Mouse (Mus musculus) midbrain, postnatal 0 days (tissue): ENCODE data around the gene Igfn1. TPM values are rescaled to one million over a fixed set of nuclear protein-coding genes. Genes with fewer than 3 reads are reported as not detected.

Source experiments
- ATAC-seq: fragments of 200-750 bp; cut with Nextera tagmentation; 2 replicates; pipeline ENCODE4 v1.8.0; 2017; ENCODE audit warnings: moderate number of reproducible peaks, mild to moderate bottlenecking, moderate TSS enrichment, moderate library complexity; ENCODE audit not compliant: low FRiP score
- DNase-seq: peaks from one replicate; pipeline ENCODE4 v3.0.0-alpha.2; 2015; ENCODE audit warnings: low spot score
- H3K27ac ChIP-seq: fragments of 300-500 bp; sonication (generic); 2 replicates; pipeline ENCODE4 v1.5.1; 2014; ENCODE audit warnings: low read depth, mild to moderate bottlenecking, low read length, mixed read lengths
- H3K27me3 ChIP-seq: fragments of 300-500 bp; sonication (generic); 2 replicates; pipeline ENCODE4 v1.6.1; 2014; ENCODE audit warnings: low read length, control low read depth, mixed read lengths; ENCODE audit not compliant: insufficient read depth
- H3K36me3 ChIP-seq: fragments of 300-500 bp; sonication (generic); 2 replicates; pipeline ENCODE4 v1.6.1; 2014; ENCODE audit warnings: low read length, control low read depth, mixed read lengths; ENCODE audit not compliant: insufficient read depth
- H3K4me1 ChIP-seq: fragments of 300-500 bp; sonication (generic); 2 replicates; pipeline ENCODE4 v1.6.1; 2014; ENCODE audit warnings: mild to moderate bottlenecking, control low read depth, antibody characterized with exemption, low read length, mixed read lengths; ENCODE audit not compliant: insufficient read depth
- H3K4me2 ChIP-seq: fragments of 300-500 bp; sonication (generic); 2 replicates; pipeline ENCODE4 v1.6.1; 2014; ENCODE audit warnings: low read depth, mild to moderate bottlenecking, low read length, mixed read lengths; ENCODE audit not compliant: poor library complexity, severe bottlenecking
- H3K4me3 ChIP-seq: fragments of 300-500 bp; sonication (generic); 2 replicates; pipeline ENCODE4 v1.5.1; 2014; ENCODE audit warnings: low read depth, mild to moderate bottlenecking, low read length, moderate library complexity
- H3K9ac ChIP-seq: fragments of 300-500 bp; sonication (generic); replicated peaks from 2 replicates; pipeline ENCODE4 v1.6.1; 2014; ENCODE audit warnings: mild to moderate bottlenecking, low read length, moderate library complexity, mixed read lengths; ENCODE audit not compliant: poor library complexity, severe bottlenecking
- H3K9me3 ChIP-seq: fragments of 300-500 bp; sonication (generic); 2 replicates; pipeline ENCODE4 v1.6.1; 2016; ENCODE audit warnings: low read length, control low read depth
- CTCF ChIP-seq: IDR thresholded peaks from 2 replicates; pipeline ENCODE4 v1.5.1; 2016; ENCODE audit warnings: antibody characterized with exemption, mild to moderate bottlenecking
- WGBS: fragments of 180-500 bp; shearing (Covaris S2); extraction: QIAGEN DNeasy Blood & Tissue Kit; methylation state at CpG from one replicate; pipeline ENCODE4 v1.1.7; 2014; 5-methylcytosine and 5-hydroxymethylcytosine counted together
- polyA plus RNA-seq: library from polyadenylated mRNA; unstranded; fragments of >200 nt; fragmentation: Nextera tagmentation; extraction: Ambion mirVana; gene quantifications from 2 replicates; pipeline ENCODE4 v1.2.1, GENCODE M21; 2015
- total RNA-seq: library from RNA; depleted of rRNA; stranded (reverse); fragments of >200 nt; gene quantifications from 2 replicates; pipeline ENCODE4 v1.2.3, GENCODE M21; 2014

Gene Igfn1
- total and polyA plus RNA-seq, 2 experiments from 2014 or later = 0.22 TPM; not detected in 1

DNA sequence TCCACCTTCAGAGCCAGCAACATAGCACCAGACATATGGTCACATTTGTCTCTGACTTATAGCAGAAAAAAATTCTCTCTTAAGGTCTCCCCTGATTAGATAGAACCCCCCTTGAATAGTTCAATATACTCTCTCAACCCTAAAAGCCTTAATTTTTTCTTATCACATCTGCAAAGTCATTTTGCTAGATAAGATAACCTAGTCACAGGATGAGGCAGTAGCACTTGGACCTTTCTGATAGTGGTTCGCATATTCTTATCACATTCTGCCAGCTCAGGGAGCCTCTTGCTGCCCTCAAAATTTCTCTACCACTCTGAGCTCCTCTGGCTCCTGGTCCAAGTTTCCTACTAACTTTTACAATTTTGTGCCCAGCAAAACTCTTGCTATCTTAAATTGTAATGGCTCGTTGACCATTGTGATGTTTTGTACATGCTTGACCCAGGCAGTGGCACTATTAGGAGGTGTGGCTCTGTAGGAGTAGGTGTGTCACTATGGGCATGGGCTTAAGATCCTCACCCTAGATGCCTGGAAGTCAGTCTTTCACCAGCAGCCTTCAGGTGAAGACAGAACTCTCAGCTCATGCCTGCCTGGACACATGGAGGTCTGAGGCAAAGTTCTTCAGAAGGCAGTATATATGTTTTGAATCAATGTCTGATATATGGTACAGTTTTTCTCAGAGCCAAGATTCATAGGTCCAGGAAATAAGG, 8.8 kb upstream of the Igfn1 start:
- Histone ChIP-seq H3K9me3 (no peaks in the 10 kb centered on the region), H3K4me1 (peaks cover 8% of the 10 kb centered on the region; the same call in 1 of the 2 replicates), H3K36me3 (no peaks in the 10 kb centered on the region), H3K9ac (no peak overlapping the region), H3K27me3 (no peaks in the 10 kb centered on the region), H3K4me2 (no peak overlapping the region), H3K27ac (no peak overlapping the region), H3K4me3 (no peak overlapping the region)
- DNase-seq (no peak), ATAC-seq (no peak)
- WGBS = 86% methylated on average over 2 of the region's 2 CpGs
- no peak for TF ChIP-seq CTCF

DNA sequence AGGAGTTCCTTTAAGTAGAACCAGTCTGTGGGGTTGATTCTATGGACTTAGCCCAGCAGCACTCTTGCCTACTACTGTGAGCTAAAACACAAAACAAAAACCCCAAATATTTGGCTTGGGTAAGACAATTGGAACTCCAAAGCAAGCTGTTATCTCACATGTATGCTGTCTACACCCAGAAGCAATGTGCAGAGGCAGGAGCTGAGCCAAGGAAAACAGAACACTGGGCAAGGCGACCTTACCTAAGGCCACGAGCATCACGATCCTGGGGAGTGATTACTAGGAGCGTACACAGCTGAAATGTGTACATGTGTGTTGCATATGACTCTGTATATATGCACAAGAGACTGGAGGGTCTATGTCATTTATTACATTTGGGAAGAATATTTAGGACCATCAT, 7.4 kb upstream of the Igfn1 start:
- H3K9ac ChIP-seq = no peak overlapping the region
- DNase-seq = no peak
- no peak for TF ChIP-seq CTCF
- ATAC-seq = no peak
- no peaks in the 10 kb centered on the region for H3K27me3 ChIP-seq
- no peaks in the 10 kb centered on the region for H3K9me3 ChIP-seq
- no peaks in the 10 kb centered on the region for H3K36me3 ChIP-seq
- WGBS = 83% methylated on average over 4 of the region's 4 CpGs
- no peak overlapping the region for H3K27ac ChIP-seq
- no peak overlapping the region for H3K4me2 ChIP-seq
- H3K4me1 ChIP-seq = 0 out of 2 replicates have a peak, but pooled peaks cover 3% of the 10 kb centered on the region
- H3K4me3 ChIP-seq = no peak overlapping the region

DNA sequence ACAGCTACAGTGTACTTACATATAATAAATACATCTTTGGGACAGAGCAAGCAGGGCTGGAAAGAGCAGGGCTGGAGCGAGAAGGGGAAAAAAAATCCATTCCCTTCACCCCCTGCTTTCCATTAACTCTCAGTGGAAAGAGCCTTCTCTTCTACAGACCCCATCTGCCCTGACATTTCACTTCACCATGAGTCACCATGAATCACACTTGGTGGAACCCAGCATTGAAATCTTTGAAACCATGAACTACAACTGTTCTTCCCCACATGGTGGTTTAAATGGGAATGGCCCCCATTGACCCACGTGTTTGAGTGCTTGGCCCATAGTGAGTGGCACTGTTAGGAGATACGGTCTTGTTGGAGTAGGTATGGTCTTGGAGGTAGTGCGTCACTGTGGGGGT, 4.1 kb upstream of the Igfn1 start:
- Histone ChIP-seq H3K36me3 (no peaks in the 10 kb centered on the region), H3K4me3 (no peak overlapping the region), H3K4me1 (no peaks in the 10 kb centered on the region), H3K4me2 (no peak overlapping the region), H3K27me3 (no peaks in the 10 kb centered on the region), H3K27ac (no peak overlapping the region), H3K9me3 (no peaks in the 10 kb centered on the region), H3K9ac (no peak overlapping the region)
- TF ChIP-seq CTCF = no peak
- 88% methylated on average over 4 of the region's 4 CpGs for WGBS
- ATAC-seq (no peak), DNase-seq (no peak)

DNA sequence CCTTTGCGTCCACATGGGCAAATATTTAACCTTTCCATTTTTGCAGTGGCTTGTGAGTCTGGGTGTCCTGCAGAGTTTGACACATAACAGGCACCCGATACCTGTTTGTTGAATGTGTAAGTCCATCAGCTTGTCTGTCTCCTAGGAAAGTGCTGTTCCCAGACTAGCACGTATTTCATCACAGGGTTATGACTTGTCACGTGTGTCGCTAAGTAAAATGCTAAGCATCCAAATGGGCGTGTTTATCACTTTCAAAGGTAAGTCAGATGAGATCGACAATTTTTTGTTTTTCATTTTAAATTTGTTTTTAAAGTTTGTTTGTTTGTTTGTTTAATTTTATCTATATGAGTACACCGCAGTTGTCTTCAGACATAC, 2.0 kb upstream of the Igfn1 start:
- Histone ChIP-seq H3K9me3 (no peaks in the 10 kb centered on the region), H3K9ac (no peak overlapping the region), H3K4me2 (peak overlapping the region; percentile 70), H3K27me3 (no peaks in the 10 kb centered on the region), H3K4me1 (no peaks in the 10 kb centered on the region), H3K4me3 (peak overlapping the region; percentile 27), H3K36me3 (no peaks in the 10 kb centered on the region), H3K27ac (no peak overlapping the region)
- ATAC-seq (no peak), DNase-seq (no peak)
- no peak for TF ChIP-seq CTCF
- 23% methylated on average over 8 of the region's 8 CpGs for WGBS

DNA sequence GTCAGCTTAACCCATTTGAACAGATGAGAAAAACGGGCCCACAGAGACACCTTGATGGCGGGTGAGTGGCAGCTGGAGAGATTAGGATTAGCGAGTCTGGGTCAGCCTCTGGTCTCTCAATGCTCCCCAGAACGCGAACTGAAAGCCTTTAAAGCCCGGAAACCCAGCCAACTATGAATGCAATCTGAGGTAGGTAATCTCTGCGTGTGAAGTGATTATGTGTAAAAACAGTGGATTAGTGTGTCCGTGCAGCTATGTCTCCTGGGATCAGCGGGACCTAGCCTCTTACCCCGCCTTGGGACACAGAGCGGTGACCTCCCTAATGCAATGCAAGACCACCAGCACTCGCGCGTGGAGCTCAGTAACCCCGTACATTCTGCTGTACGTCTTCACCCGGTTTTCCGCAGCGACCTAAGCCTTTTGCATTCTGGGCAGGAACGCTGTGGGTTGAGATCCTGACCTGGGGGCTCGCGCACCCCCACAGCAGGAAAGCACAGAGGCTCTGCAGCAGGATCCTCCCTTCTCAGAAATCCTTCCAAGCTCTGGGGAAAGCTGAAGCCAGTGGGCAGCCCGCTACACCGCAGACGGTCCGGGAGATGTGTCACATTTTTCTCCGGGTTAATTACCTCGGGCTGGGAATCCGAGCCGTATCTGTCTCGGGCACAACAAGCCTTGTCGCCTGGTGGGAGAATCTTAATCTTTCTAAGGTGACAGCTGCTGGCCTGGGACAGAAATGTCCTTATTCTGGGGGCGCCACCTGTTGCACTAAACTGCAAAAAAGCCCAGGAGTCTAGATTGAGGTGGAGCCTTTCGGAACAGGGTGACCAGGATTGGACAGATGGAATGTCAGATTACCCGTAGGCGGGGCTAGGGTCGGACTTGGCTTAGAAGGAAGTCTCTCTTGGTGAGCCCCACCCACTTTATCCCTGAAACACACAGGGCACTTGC, 1.3 kb upstream of the Igfn1 start, which contains the start of gene Tmem9:
Tmem9 (plus strand) TSS at position 940 of the 948 bp plus-strand sequence.
- peak; percentile 69; the same call in 1 of the 2 replicates for ATAC-seq
- no peaks in the 10 kb centered on the region for H3K4me1 ChIP-seq
- no peaks in the 10 kb centered on the region for H3K36me3 ChIP-seq
- TF ChIP-seq CTCF = no peak; the same call in 1 of the 2 replicates
- 2% methylated on average over 37 of the region's 37 CpGs for WGBS
- no peak within 1 kb of the TSS; the same call in 1 of the 2 replicates for H3K9ac ChIP-seq
- no peaks in the 10 kb centered on the region for H3K27me3 ChIP-seq
- peak; percentile 76 for DNase-seq
- no peaks in the 10 kb centered on the region for H3K9me3 ChIP-seq
- no peak within 1 kb of the TSS for H3K27ac ChIP-seq
- H3K4me3 ChIP-seq = peak within 1 kb of the TSS; percentile 27
- peak within 1 kb of the TSS; percentile 70 for H3K4me2 ChIP-seq

DNA sequence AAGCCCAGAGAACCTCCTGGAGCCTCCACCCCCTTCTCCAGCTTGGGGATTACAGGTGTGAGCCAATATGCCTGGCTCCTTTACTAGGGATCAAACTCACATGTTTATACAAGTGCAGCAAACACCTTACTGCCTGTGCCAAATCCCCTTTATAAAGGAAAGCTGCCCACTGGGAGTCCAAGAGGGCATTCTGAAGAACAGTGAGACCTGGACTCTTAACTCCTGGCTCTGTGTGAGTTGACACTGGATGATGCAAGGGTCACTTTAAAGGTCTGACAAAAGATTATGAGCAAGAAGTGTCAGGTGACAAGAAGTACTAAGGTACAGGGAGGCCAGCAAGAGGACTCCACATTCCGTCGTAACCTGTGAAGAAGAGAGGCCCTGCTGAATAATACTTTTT, 4.7 kb downstream of the Igfn1 start:
- Histone ChIP-seq H3K4me3 (no peak overlapping the region), H3K27ac (no peak overlapping the region), H3K27me3 (no peaks in the 10 kb centered on the region), H3K4me1 (no peaks in the 10 kb centered on the region), H3K4me2 (no peak overlapping the region), H3K9ac (no peak overlapping the region), H3K36me3 (no peaks in the 10 kb centered on the region), H3K9me3 (no peaks in the 10 kb centered on the region)
- DNase-seq (no peak), ATAC-seq (no peak)
- TF ChIP-seq CTCF = no peak
- 93% methylated on average over 2 of the region's 2 CpGs for WGBS
